Mouse (Mus musculus) heart, adult 2 months (tissue): ENCODE data around the gene Maml3.

Experiments
- CTCF ChIP-seq: fragments of 200-600 bp; IDR thresholded peaks from 2 replicates; pipeline ENCODE4 v1.8.1; 2022; ENCODE audit warnings: antibody characterized with exemption, mild to moderate bottlenecking, moderate library complexity
- EP300 ChIP-seq: fragments of 200-500 bp; IDR thresholded peaks from 2 replicates; pipeline ENCODE4 v1.6.1; 2011; ENCODE audit warnings: low read depth, low read length, control low read depth; ENCODE audit not compliant: insufficient read depth
- POLR2A ChIP-seq: fragments of 200-500 bp; IDR thresholded peaks from 2 replicates; pipeline ENCODE4 v1.6.1; 2011; ENCODE audit warnings: mild to moderate bottlenecking, low read depth, low read length, control low read depth; ENCODE audit not compliant: insufficient read depth

GRCm38 (mm10) chr3:52071996-52072395, 32.9 kb downstream of the Maml3 start:
- TF ChIP-seq CTCF: no peak
- TF ChIP-seq POLR2A: no peak
- no peak for TF ChIP-seq EP300
